Mouse (Mus musculus) liver, adult 2 months (tissue): ENCODE results near the gene Pdcd11. TPM values are rescaled to one million over a fixed set of nuclear protein-coding genes. Genes with fewer than 3 reads are reported as not detected.

Experiments used
- DNase-seq: peaks from one replicate; pipeline ENCODE4 v3.0.0-alpha.2; 2011; ENCODE audit warnings: low read depth, low spot score; ENCODE audit errors: extremely low read depth
- H3K27ac ChIP-seq: fragments of 200-500 bp; replicated peaks from 2 replicates; pipeline ENCODE4 v1.5.1; 2012; ENCODE audit warnings: low read depth, mild to moderate bottlenecking, control low read depth, inconsistent platforms, low read length; ENCODE audit not compliant: insufficient read depth
- H3K27me3 ChIP-seq: fragments of 200-500 bp; 2 replicates; pipeline ENCODE4 v1.6.1; 2012; ENCODE audit warnings: mild to moderate bottlenecking, moderate library complexity, low read length, inconsistent platforms; ENCODE audit not compliant: control insufficient read depth, insufficient read depth
- H3K36me3 ChIP-seq: fragments of 200-500 bp; 2 replicates; pipeline ENCODE4 v1.6.1; 2012; ENCODE audit warnings: low read length, inconsistent platforms; ENCODE audit not compliant: control insufficient read depth, insufficient read depth
- H3K4me1 ChIP-seq: fragments of 200-500 bp; 2 replicates; pipeline ENCODE4 v1.6.1; 2011; ENCODE audit warnings: low read length; ENCODE audit not compliant: control insufficient read depth, insufficient read depth
- H3K4me3 ChIP-seq: fragments of 200-500 bp; 2 replicates; pipeline ENCODE4 v1.5.1; 2011; ENCODE audit warnings: low read depth, mild to moderate bottlenecking, control low read depth, low read length, moderate library complexity; ENCODE audit not compliant: insufficient read depth
- H3K79me2 ChIP-seq: fragments of 200-500 bp; 2 replicates; pipeline ENCODE4 v1.6.1; 2012; ENCODE audit warnings: inconsistent platforms, mild to moderate bottlenecking, low read length, moderate library complexity; ENCODE audit not compliant: control insufficient read depth, insufficient read depth
- H3K9ac ChIP-seq: fragments of 200-500 bp; 2 replicates; pipeline ENCODE4 v1.6.1; 2012; ENCODE audit warnings: low read depth, mild to moderate bottlenecking, control low read depth, inconsistent platforms, low read length
- CTCF ChIP-seq: fragments of 200-500 bp; IDR thresholded peaks from 2 replicates; pipeline ENCODE4 v1.5.1; 2011; ENCODE audit warnings: low read depth, low read length, control low read depth
- POLR2A ChIP-seq: fragments of 200-500 bp; IDR thresholded peaks from 2 replicates; pipeline ENCODE4 v1.6.1; 2011; ENCODE audit warnings: low read length, control low read depth; ENCODE audit not compliant: insufficient read depth; ENCODE audit errors: extremely low read depth
- WGBS: fragments of 180-500 bp; shearing (Covaris S2); methylation state at CpG from one replicate; pipeline ENCODE4 v1.1.7; 2018; 5-methylcytosine and 5-hydroxymethylcytosine counted together
- polyA plus RNA-seq: library from polyadenylated mRNA; depleted of rRNA; stranded (reverse); fragments of >200 nt; gene quantifications from 2 replicates; pipeline ENCODE4 v1.2.3, GENCODE M21; 2012
- total RNA-seq: library from RNA; depleted of rRNA; stranded (reverse); fragments of >200 nt; gene quantifications from 2 replicates; pipeline ENCODE4 v1.2.3, GENCODE M21; 2014

Gene Pdcd11
- total and polyA plus RNA-seq, 2 experiments = 6.1 to 7.1 TPM

DNA sequence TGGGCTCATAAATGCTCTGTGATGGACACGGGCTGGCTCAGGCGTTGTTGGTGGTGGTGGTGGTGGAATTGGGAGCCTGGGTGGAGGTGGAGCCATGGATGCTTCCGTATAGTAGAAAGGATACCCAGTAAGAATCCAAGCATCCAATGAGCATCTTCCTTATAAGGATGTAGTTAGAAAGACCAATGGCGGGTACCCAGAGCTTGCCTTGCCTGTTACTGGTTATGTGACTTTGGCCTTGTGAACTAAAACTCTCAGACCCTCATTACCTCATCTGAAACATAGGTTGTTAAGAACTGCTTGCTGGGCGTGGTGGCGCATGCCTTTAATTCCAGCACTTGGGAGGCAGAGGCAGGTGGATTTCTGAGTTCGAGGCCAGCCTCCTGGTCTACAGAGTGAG lies 63.2 kb downstream of the Pdcd11 start:
- Histone ChIP-seq H3K9ac (no peak overlapping the region), H3K27ac (no peak overlapping the region), H3K4me1 (peaks cover 6% of the 10 kb centered on the region), H3K4me3 (no peak overlapping the region), H3K79me2 (no peaks in the 10 kb centered on the region), H3K27me3 (no peaks in the 10 kb centered on the region), H3K36me3 (no peaks in the 10 kb centered on the region)
- no peak for DNase-seq
- TF ChIP-seq CTCF (no peak), POLR2A (no peak)
- WGBS = 91% methylated on average over 7 of the region's 7 CpGs

GRCm38 (mm10) chr19:47157664-47158063 lies 67.1 kb downstream of the Pdcd11 start, which contains the start of gene Calhm3:
TSS of gene Calhm3 (minus strand) at chr19:47157764.
- Histone ChIP-seq H3K79me2 (no peaks in the 10 kb centered on the region), H3K4me1 (no peaks in the 10 kb centered on the region), H3K4me3 (no peak within 1 kb of the TSS), H3K36me3 (no peaks in the 10 kb centered on the region), H3K9ac (no peak within 1 kb of the TSS), H3K27me3 (no peaks in the 10 kb centered on the region), H3K27ac (no peak within 1 kb of the TSS)
- TF ChIP-seq CTCF = no peak
- TF ChIP-seq POLR2A = no peak
- 86% methylated on average over 11 of the region's 11 CpGs for WGBS
- DNase-seq = no peak

DNA sequence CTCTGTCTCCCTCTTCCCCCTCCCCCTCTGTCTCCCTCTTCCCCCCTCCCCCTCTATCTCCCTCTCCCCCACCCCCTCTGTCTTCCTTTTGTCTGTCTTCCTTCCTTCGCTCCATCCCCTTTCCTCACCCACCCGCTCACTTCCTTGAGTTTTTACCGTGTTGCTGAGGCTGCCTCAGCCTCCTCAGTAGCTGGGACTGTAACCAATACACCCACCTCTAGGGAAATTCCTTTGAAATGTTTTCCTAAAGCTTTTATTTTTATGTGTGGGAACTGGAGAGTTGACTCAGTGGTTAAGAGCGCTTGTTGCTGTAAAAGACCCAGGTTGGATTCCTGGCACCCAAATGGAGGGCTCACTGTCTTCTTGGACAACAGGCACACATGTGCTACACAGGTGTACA lies 71.1 kb downstream of the Pdcd11 start:
- no peak for TF ChIP-seq POLR2A
- no peak for TF ChIP-seq CTCF
- H3K79me2 ChIP-seq = no peaks in the 10 kb centered on the region
- WGBS = 88% methylated on average over 4 of the region's 4 CpGs
- H3K27ac ChIP-seq = no peak overlapping the region
- H3K4me3 ChIP-seq = no peak overlapping the region
- H3K9ac ChIP-seq = no peak overlapping the region
- no peaks in the 10 kb centered on the region for H3K36me3 ChIP-seq
- no peak for DNase-seq
- H3K27me3 ChIP-seq = no peaks in the 10 kb centered on the region
- no peaks in the 10 kb centered on the region for H3K4me1 ChIP-seq

DNA sequence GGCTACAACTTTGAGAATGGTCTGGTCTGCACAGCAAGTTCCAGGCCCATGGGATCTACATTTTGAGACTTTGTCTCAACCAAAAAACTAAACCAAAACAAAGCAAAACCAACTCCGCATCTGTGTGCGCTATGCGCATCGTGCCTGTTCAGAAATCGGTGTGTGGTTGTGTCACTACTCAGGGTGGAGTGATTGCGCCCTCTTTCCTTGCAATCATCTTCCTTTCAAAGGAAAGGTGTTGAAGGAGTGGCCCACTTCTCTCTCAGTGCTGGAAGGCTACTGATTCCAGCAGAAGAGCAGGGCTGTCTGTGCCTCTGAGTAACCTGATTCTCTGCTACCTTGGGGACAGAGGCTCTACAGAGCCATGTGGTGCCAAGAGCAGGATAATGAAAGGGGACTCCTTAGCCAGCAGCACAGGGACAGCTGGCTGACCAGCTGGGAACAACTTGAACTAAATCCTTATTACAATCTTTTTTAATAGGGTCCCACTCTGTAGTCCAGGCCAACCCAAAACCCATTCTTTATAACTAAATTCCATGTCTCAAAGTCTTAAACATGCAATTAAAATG lies 72.7 kb downstream of the Pdcd11 start:
- H3K36me3 ChIP-seq = no peaks in the 10 kb centered on the region
- no peak overlapping the region for H3K27ac ChIP-seq
- H3K27me3 ChIP-seq = no peaks in the 10 kb centered on the region
- 97% methylated on average over 6 of the region's 6 CpGs for WGBS
- DNase-seq = no peak
- H3K9ac ChIP-seq = no peak overlapping the region
- H3K4me1 ChIP-seq = no peaks in the 10 kb centered on the region
- no peak overlapping the region for H3K4me3 ChIP-seq
- TF ChIP-seq CTCF (no peak), POLR2A (no peak)
- no peaks in the 10 kb centered on the region for H3K79me2 ChIP-seq

GRCm38 (mm10) chr19:47166758-47167157 lies 76.2 kb downstream of the Pdcd11 start:
- Histone ChIP-seq H3K4me1 (no peaks in the 10 kb centered on the region; the same call in 1 of the 2 replicates), H3K27ac (no peak overlapping the region), H3K36me3 (no peaks in the 10 kb centered on the region), H3K4me3 (no peak overlapping the region), H3K27me3 (no peaks in the 10 kb centered on the region), H3K9ac (no peak overlapping the region), H3K79me2 (no peaks in the 10 kb centered on the region)
- DNase-seq = no peak
- 70% methylated on average over 3 of the region's 3 CpGs for WGBS
- no peak for TF ChIP-seq CTCF
- TF ChIP-seq POLR2A = no peak

DNA sequence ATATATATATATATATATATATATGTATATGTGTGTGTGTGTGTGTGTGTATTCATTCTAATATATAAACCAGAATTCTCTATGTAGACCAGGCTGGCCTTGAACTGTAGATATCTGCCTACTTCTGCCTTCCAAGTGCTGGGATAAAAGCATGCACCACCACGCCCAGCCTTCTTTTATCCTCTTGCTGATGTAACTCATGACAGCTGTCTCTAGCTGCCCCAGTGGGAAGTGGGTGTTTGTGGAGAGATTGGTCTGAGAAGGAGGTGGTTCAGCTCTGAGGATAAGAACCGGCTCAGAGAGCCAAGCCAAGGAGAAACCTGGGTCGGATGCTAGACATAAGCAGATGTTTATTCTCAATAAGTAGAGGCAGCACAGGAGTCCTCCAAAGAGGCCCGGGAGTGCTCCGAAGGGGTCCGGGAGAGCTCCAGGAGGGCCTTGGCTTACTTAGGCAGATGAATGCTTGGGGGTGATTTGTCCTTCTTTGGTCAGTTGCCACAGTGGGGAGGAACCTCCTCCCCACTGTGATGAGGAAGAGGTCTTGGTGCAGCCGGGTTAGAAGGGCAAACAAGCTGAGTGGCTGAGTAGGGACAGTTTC lies 77.1 kb downstream of the Pdcd11 start:
- H3K9ac ChIP-seq = no peak overlapping the region
- H3K4me3 ChIP-seq = no peak overlapping the region
- no peaks in the 10 kb centered on the region; the same call in 1 of the 2 replicates for H3K4me1 ChIP-seq
- no peaks in the 10 kb centered on the region for H3K79me2 ChIP-seq
- no peak for DNase-seq
- WGBS = 66% methylated on average over 7 of the region's 7 CpGs
- H3K27ac ChIP-seq = no peak overlapping the region
- H3K27me3 ChIP-seq = no peaks in the 10 kb centered on the region
- TF ChIP-seq POLR2A = no peak
- no peak for TF ChIP-seq CTCF
- no peaks in the 10 kb centered on the region for H3K36me3 ChIP-seq
